Mouse (Mus musculus): ENCODE results near the gene Olfr1487. TPM values are rescaled to one million over a fixed set of nuclear protein-coding genes. Genes with fewer than 3 reads are reported as not detected.
"Not testable (repeated sequence)": the region's sequence is repeated elsewhere in the genome, so short reads cannot be mapped to it uniquely, and the experiment has no call there.

Gene Olfr1487
- polyA plus RNA-seq (2015; fragmentation: Nextera tagmentation; extraction: Ambion mirVana) = not detected in 2 replicates

DNA sequence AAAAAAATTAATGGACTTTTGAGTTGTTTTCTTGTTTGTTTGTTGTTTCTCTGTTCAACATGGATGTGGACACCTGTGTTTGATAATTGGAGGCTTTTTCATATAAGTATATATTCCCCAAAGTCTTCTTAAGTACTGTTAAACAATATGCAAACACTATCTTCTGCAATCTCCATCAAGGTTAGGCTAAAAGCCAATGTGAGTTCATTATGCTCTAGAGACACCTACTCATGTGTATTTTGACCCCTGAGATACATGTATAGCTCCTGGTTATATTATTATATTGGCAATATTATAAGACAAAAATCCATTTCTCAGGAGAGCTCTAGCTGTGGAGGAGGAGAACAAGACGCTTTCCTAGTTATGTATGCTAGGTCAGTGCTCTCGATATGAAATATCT, at the start of gene Olfr1487:
Gene Olfr1487, plus strand, starts transcription at position 301 of the 400 bp plus-strand sequence.
- H3K36me3 ChIP-seq; ATAC-seq (replicated peaks); H3K27me3 ChIP-seq; H3K9ac ChIP-seq (replicated peaks); H3K4me2 ChIP-seq (replicated peaks); H3K4me3 ChIP-seq; H3K27ac ChIP-seq (replicated peaks); H3K4me1 ChIP-seq; H3K9me3 ChIP-seq: not testable (repeated sequence)
- WGBS = 88% methylated on average over 2 of the region's 2 CpGs

DNA sequence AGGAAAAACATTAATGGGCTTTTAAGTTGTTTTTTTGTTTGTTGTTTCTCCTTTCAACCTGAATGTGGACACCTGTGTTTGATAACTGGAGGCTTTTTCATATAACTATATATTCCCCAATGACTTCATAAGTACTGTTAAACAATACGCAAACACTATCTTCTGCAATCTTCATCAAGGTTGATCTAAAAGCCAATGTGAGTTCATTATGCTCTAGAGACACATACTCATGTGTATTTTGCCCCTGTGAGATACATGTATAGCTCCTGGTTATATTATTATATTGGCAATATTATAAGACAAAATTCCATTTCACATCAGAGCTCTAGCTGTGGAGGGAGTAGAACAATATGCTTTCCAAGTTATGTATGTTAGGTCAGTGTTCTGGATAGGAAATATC, 34.0 kb upstream of the Olfr1487 start, which contains the start of gene Olfr1484:
Gene Olfr1484, plus strand, starts transcription at position 301 of the 400 bp plus-strand sequence.
- Histone ChIP-seq H3K27me3 (no peaks in the 10 kb centered on the region), H3K4me2 (replicated peaks) (no peak within 1 kb of the TSS), H3K36me3 (no peaks in the 10 kb centered on the region), H3K27ac (replicated peaks) (no peak within 1 kb of the TSS), H3K9me3 (no peaks in the 10 kb centered on the region), H3K4me3 (no peak within 1 kb of the TSS), H3K4me1 (no peaks in the 10 kb centered on the region), H3K9ac (replicated peaks) (no peak within 1 kb of the TSS)
- no peak for ATAC-seq (replicated peaks)
- 89% methylated on average over 1 of the region's 1 CpGs for WGBS

DNA sequence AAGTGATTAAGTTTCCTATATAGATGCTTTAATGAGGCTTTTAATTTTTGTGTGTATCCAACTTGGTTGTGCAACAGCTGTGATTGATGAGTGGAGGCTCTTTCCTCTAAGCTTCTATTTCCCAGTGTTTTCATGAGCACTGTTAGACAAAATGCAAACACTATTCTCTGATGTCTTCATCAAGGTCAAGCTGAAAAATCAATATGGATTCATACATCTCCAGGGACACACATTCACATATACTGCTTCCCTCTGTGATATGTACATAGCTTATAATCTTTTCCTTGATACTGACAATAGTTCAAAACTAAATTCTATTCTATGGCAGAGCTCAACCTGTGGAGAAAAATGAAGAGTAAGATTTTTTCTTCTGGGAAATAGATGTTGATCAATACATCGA, 14.1 kb downstream of the Olfr1487 start, which contains the start of gene Olfr1489:
Gene Olfr1489, plus strand, starts transcription at position 301 of the 400 bp plus-strand sequence.
- H3K27me3 ChIP-seq = no peaks in the 10 kb centered on the region
- H3K4me2 ChIP-seq (replicated peaks) = no peak within 1 kb of the TSS
- no peak for ATAC-seq (replicated peaks)
- no peak within 1 kb of the TSS for H3K9ac ChIP-seq (replicated peaks)
- no peaks in the 10 kb centered on the region for H3K36me3 ChIP-seq
- H3K9me3 ChIP-seq = peaks cover 6% of the 10 kb centered on the region; the same call in 1 of the 2 replicates
- H3K4me1 ChIP-seq = no peaks in the 10 kb centered on the region
- H3K4me3 ChIP-seq = no peak within 1 kb of the TSS
- 88% methylated on average over 1 of the region's 1 CpGs for WGBS
- no peak within 1 kb of the TSS for H3K27ac ChIP-seq (replicated peaks)

DNA sequence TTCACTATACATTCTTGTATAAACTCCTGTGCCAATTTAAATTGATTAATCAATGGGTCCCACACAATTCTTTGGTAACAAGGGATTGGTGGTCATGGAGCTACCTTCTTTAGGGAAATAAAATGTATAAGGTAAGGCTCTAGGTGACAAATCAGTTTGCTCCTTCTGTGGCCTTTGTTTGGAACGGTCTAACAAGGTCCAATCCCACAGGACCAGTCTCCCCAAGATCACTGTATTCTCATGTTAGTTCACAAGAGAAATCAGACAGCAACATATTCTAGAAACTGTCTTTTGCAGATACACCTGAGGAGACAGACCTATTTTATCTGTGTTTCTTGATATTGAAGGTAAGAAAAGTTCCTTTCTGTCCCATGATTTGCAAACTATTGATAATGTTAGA, 33.6 kb downstream of the Olfr1487 start, which contains the start of gene Olfr1490:
Gene Olfr1490, plus strand, starts transcription at position 301 of the 400 bp plus-strand sequence.
- no peaks in the 10 kb centered on the region for H3K36me3 ChIP-seq
- 47% methylated on average over 1 of the region's 1 CpGs for WGBS
- H3K9me3 ChIP-seq = 0 out of 2 replicates have a peak, but pooled peaks cover 7% of the 10 kb centered on the region
- H3K27me3 ChIP-seq = no peaks in the 10 kb centered on the region
- ATAC-seq (replicated peaks) = no peak
- H3K9ac ChIP-seq (replicated peaks) = no peak within 1 kb of the TSS
- H3K4me1 ChIP-seq = no peaks in the 10 kb centered on the region
- H3K4me2 ChIP-seq (replicated peaks) = no peak within 1 kb of the TSS
- H3K27ac ChIP-seq (replicated peaks) = no peak within 1 kb of the TSS
- H3K4me3 ChIP-seq = no peak within 1 kb of the TSS

Small RNAs within 50 kb of the gene (microRNA-seq; reads per million reads assigned to microRNA genes)
- gene Gm22323 = not detected
- not detected for gene Gm23931

Other genes starting within 250 kb of the Olfr1487 start
- gene Olfr1469, start 209.5 kb upstream of the Olfr1487 start, polyA plus RNA-seq (2015; fragmentation: Nextera tagmentation; extraction: Ambion mirVana) = not detected in 2 replicates
- gene Olfr1471, start 174.0 kb upstream of the Olfr1487 start, polyA plus RNA-seq (2015; fragmentation: Nextera tagmentation; extraction: Ambion mirVana) = not detected in 2 replicates
- not detected in 2 replicates for gene Olfr1472, start 161.3 kb upstream of the Olfr1487 start, polyA plus RNA-seq (2015; fragmentation: Nextera tagmentation; extraction: Ambion mirVana)
- gene Olfr1474, start 147.8 kb upstream of the Olfr1487 start, polyA plus RNA-seq (2015; fragmentation: Nextera tagmentation; extraction: Ambion mirVana) = not detected in 2 replicates
- gene Olfr1475, start 137.2 kb upstream of the Olfr1487 start, polyA plus RNA-seq (2015; fragmentation: Nextera tagmentation; extraction: Ambion mirVana) = not detected in 2 replicates
- gene Olfr1477, start 116.8 kb upstream of the Olfr1487 start, polyA plus RNA-seq (2015; fragmentation: Nextera tagmentation; extraction: Ambion mirVana) = not detected in 2 replicates
- not detected in 2 replicates for gene Olfr1480, start 89.5 kb upstream of the Olfr1487 start, polyA plus RNA-seq (2015; fragmentation: Nextera tagmentation; extraction: Ambion mirVana)
- gene Olfr1484, start 33.9 kb upstream of the Olfr1487 start, polyA plus RNA-seq (2015; fragmentation: Nextera tagmentation; extraction: Ambion mirVana) = not detected in 2 replicates
- gene Olfr1489, start 14.2 kb downstream of the Olfr1487 start, polyA plus RNA-seq (2015; fragmentation: Nextera tagmentation; extraction: Ambion mirVana) = not detected in 2 replicates
- not detected in 2 replicates for gene Olfr1490, start 33.7 kb downstream of the Olfr1487 start, polyA plus RNA-seq (2015; fragmentation: Nextera tagmentation; extraction: Ambion mirVana)
- gene Olfr1491, start 79.9 kb downstream of the Olfr1487 start, polyA plus RNA-seq (2015; fragmentation: Nextera tagmentation; extraction: Ambion mirVana) = not detected in 2 replicates
- not detected in 2 replicates for gene Olfr1493-ps1, start 105.9 kb downstream of the Olfr1487 start, polyA plus RNA-seq (2015; fragmentation: Nextera tagmentation; extraction: Ambion mirVana)
- gene Olfr1494, start 122.4 kb downstream of the Olfr1487 start, polyA plus RNA-seq (2015; fragmentation: Nextera tagmentation; extraction: Ambion mirVana) = not detected in 2 replicates
- gene Olfr1495, start 147.2 kb downstream of the Olfr1487 start, polyA plus RNA-seq (2015; fragmentation: Nextera tagmentation; extraction: Ambion mirVana) = not detected in 2 replicates
- gene Olfr1496, start 160.5 kb downstream of the Olfr1487 start, polyA plus RNA-seq (2015; fragmentation: Nextera tagmentation; extraction: Ambion mirVana) = not detected in 2 replicates
- not detected in 2 replicates for gene Olfr1497, start 180.8 kb downstream of the Olfr1487 start, polyA plus RNA-seq (2015; fragmentation: Nextera tagmentation; extraction: Ambion mirVana)
- gene Olfr1499, start 202.1 kb downstream of the Olfr1487 start, polyA plus RNA-seq (2015; fragmentation: Nextera tagmentation; extraction: Ambion mirVana) = not detected in 2 replicates
- not detected in 2 replicates for gene Olfr1500, start 213.1 kb downstream of the Olfr1487 start, polyA plus RNA-seq (2015; fragmentation: Nextera tagmentation; extraction: Ambion mirVana)
- gene Olfr1501, start 233.3 kb downstream of the Olfr1487 start, polyA plus RNA-seq (2015; fragmentation: Nextera tagmentation; extraction: Ambion mirVana) = not detected in 2 replicates
- not detected in 2 replicates for gene Olfr1502, start 244.4 kb downstream of the Olfr1487 start, polyA plus RNA-seq (2015; fragmentation: Nextera tagmentation; extraction: Ambion mirVana)

All from forebrain, embryonic 15.5 days (tissue).